Mouse (Mus musculus): ENCODE measurements at regions not wholly inside any gene's neighbourhood (a gene's known extent, or its start where the extent isn't known, plus 50 kb on each side); places are given as distances from the start of the nearest gene placed in this dataset.

GRCm38 (mm10) chr11:41533009-41533408 is 467.6 kb downstream of the Gabrg2 start:
- DNase-seq (ENCODE audit: low spot score in 2 of 2) = no peak

GRCm38 (mm10) chr11:41531971-41532896 is 468.4 kb downstream of the Gabrg2 start:
- DNase-seq (ENCODE audit: low spot score in 2 of 2) = no peak

- DNase-seq (ENCODE audit: low spot score in 2 of 2) = no peak
Observed at GRCm38 (mm10) chr11:41524979-41525378, 475.7 kb downstream of the Gabrg2 start.

- peak; percentile 46 to 49 for DNase-seq (ENCODE audit: low spot score in 2 of 2)
Observed at GRCm38 (mm10) chr11:41493277-41493676, 507.4 kb downstream of the Gabrg2 start.

GRCm38 (mm10) chr11:41491966-41492365 is 508.7 kb downstream of the Gabrg2 start:
- peak; percentile 54 to 60 for DNase-seq (ENCODE audit: low spot score in 2 of 2)

GRCm38 (mm10) chr11:41491279-41491678 is 509.4 kb downstream of the Gabrg2 start:
- DNase-seq (ENCODE audit: low spot score in 2 of 2) = peak; percentile 50 to 55

GRCm38 (mm10) chr11:41483881-41484280 is 516.8 kb downstream of the Gabrg2 start:
- DNase-seq (ENCODE audit: low spot score in 2 of 2) = no peak

GRCm38 (mm10) chr11:41470938-41471633 is 529.6 kb downstream of the Gabrg2 start:
- DNase-seq (ENCODE audit: low spot score in 2 of 2) = no peak

- DNase-seq (ENCODE audit: low spot score in 2 of 2) = no peak
Observed at GRCm38 (mm10) chr11:41467330-41467729, 533.3 kb downstream of the Gabrg2 start.

GRCm38 (mm10) chr11:41433846-41434245 is 566.8 kb downstream of the Gabrg2 start:
- no peak for DNase-seq (ENCODE audit: low spot score in 2 of 2)

- DNase-seq (ENCODE audit: low spot score in 2 of 2) = no peak
Observed at GRCm38 (mm10) chr11:41425592-41425991, 575.1 kb downstream of the Gabrg2 start.
